Mouse (Mus musculus): ENCODE measurements around the gene AC134908.4. TPM values are rescaled to one million over a fixed set of nuclear protein-coding genes. Genes with fewer than 3 reads are reported as not detected.

The AC134908.4 gene
- polyA plus RNA-seq, 1 experiment from 2014 or later, result 1.0 TPM

GRCm38 (mm10) chr17:25836397-25837075 lies 41.1 kb upstream of the AC134908.4 start:
- no peaks in the 10 kb centered on the region for H3K9me3 ChIP-seq
- peaks cover 59% of the 10 kb centered on the region for H3K4me1 ChIP-seq
- 22% methylated on average over 23 of the region's 23 CpGs for WGBS
- peak overlapping the region; percentile 66 for H3K9ac ChIP-seq
- ATAC-seq (ENCODE audit: low FRiP score, low read depth), result 0 out of 2 replicates have a peak, but pooled peaks have one; percentile 8
- H3K27me3 ChIP-seq (replicated peaks), result no peaks in the 10 kb centered on the region
- peak overlapping the region; percentile 95 for H3K4me2 ChIP-seq (replicated peaks)
- peak overlapping the region; percentile 32; the same call in 1 of the 2 replicates for H3K27ac ChIP-seq
- H3K4me3 ChIP-seq, result peak overlapping the region; percentile 42
- H3K36me3 ChIP-seq, result peaks cover 43% of the 10 kb centered on the region

DNA sequence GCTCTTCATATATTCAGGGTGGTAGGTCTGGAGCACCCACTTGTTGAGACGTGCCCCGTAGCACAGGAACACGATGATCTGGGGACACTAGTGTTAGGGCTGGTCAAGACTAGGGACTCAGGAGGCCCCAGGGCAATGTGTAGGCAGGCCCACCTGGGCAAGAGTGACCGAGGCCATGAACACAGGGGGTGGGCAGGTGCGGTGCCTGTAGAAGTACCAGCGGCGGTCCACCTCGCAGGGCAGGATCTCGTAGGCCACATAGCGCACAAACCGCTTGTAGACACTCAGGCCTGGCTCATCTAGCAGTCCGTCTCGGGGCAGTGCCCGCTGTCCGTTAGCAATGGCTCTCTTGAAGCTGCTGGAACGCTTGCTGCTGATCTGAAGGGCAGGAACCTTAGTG lies 40.4 kb upstream of the AC134908.4 start:
- Histone ChIP-seq H3K4me2 (replicated peaks) (peak overlapping the region; percentile 95), H3K36me3 (peaks cover 43% of the 10 kb centered on the region), H3K4me1 (peaks cover 66% of the 10 kb centered on the region), H3K27ac (no peak overlapping the region), H3K27me3 (replicated peaks) (no peaks in the 10 kb centered on the region), H3K9me3 (no peaks in the 10 kb centered on the region), H3K4me3 (no peak overlapping the region), H3K9ac (peak overlapping the region; percentile 66)
- ATAC-seq (ENCODE audit: low FRiP score, low read depth), result no peak
- WGBS, result 92% methylated on average over 16 of the region's 16 CpGs

GRCm38 (mm10) chr17:25835301-25835700 lies 39.8 kb upstream of the AC134908.4 start:
- H3K4me3 ChIP-seq, result no peak overlapping the region
- no peaks in the 10 kb centered on the region for H3K27me3 ChIP-seq (replicated peaks)
- H3K4me2 ChIP-seq (replicated peaks), result peak overlapping the region; percentile 95
- H3K4me1 ChIP-seq, result peaks cover 72% of the 10 kb centered on the region
- peak overlapping the region; percentile 92; the same call in 1 of the 2 replicates for H3K9ac ChIP-seq
- H3K9me3 ChIP-seq, result no peaks in the 10 kb centered on the region
- ATAC-seq (ENCODE audit: low FRiP score, low read depth), result no peak
- no peak overlapping the region for H3K27ac ChIP-seq
- peaks cover 43% of the 10 kb centered on the region for H3K36me3 ChIP-seq
- 97% methylated on average over 7 of the region's 7 CpGs for WGBS

DNA sequence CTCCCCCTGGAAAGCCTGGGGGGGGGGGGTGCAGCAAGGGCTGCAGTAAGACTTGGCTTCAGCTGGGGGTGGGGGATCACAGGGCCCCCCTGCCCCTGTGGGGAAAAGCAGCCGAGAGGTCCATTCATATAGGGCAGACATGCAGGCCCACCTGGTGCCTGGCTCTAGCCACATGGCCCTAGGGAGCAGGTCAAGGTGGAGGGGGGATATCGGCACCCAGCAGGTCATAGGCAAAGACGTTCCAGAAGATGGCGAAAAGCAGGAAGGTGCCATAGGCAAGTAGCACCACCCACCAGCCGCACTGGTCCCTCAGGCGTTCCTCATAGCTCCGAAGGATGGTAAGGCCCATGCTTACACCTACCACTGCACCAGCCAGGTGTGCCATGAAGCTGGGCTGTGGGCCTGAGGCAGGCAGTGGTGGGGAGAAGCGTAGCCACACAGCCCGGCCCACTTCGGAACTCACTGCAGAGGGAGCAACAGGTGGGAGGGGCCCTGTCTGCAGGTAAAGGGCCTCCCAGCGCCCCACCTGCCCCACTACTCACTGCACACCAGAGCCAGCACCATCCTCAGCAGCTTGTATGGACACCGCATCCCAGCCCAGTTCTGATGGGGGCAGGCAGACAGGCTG lies 39.2 kb upstream of the AC134908.4 start:
- Histone ChIP-seq H3K36me3 (peaks cover 43% of the 10 kb centered on the region), H3K4me3 (peak overlapping the region; percentile 79), H3K27ac (no peak overlapping the region), H3K9ac (peak overlapping the region; percentile 92), H3K4me2 (replicated peaks) (peak overlapping the region; percentile 95), H3K9me3 (no peaks in the 10 kb centered on the region), H3K27me3 (replicated peaks) (no peaks in the 10 kb centered on the region), H3K4me1 (peaks cover 78% of the 10 kb centered on the region)
- 89% methylated on average over 12 of the region's 12 CpGs for WGBS
- ATAC-seq (ENCODE audit: low FRiP score, low read depth), result no peak

DNA sequence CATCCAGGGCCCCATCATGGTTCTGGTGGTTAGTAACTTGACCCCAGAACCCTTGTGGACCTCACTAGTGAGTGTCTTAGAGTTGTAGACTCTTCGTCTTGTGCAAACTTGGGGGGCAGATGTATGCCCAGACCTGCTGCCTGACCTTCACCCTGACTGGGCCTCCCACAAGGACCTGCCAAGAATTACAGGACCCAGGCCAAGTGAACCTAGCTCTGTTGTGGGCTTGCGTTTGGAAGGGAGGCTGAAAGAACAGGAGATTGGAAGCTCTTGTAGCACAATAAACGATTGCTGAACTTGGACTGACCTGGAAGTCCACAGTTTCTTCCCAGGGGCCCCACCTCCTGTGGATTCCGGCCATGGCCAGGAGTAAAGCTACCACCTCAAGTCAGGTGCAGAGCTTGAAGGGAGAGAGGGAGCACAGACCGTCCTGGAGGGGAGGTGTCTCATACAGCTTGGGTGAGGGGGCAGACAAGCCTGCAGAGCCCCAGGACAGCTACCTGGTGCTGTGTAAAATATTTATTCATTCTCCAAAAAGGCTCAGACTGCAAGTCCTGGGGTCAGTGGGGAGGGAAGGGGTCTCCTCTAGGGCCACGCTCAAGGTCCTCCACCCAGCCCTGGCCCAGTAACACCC lies 38.6 kb upstream of the AC134908.4 start:
- H3K27ac ChIP-seq, result peak overlapping the region; percentile 88
- H3K4me3 ChIP-seq, result peak overlapping the region; percentile 79
- peak overlapping the region; percentile 95 for H3K4me2 ChIP-seq (replicated peaks)
- H3K4me1 ChIP-seq, result peaks cover 82% of the 10 kb centered on the region
- H3K36me3 ChIP-seq, result peaks cover 36% of the 10 kb centered on the region
- no peak for ATAC-seq (ENCODE audit: low FRiP score, low read depth)
- no peaks in the 10 kb centered on the region for H3K27me3 ChIP-seq (replicated peaks)
- 60% methylated on average over 6 of the region's 6 CpGs for WGBS
- no peaks in the 10 kb centered on the region for H3K9me3 ChIP-seq
- H3K9ac ChIP-seq, result peak overlapping the region; percentile 92

DNA sequence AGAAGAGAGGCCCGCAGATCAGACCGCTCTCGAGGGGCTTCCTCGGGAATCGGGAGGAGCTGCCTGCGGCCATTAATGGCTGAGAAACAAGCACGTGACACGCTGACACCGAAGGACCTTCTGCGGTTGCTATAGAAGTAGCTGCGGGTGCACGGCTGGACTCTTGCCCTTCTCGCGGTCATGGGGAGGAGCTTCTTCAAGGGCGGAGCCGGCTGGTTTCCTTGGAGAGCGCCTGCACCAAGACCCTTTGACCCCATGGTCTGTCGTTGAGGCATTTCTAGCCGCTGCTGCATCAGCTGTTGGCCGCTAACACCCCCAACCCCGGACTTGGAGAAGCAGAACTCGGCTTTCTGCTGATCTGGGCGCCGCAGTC lies 37.8 kb upstream of the AC134908.4 start, which contains the start of gene Stub1:
Gene Stub1, minus strand, starts transcription at position 114 of the 373 bp plus-strand sequence.
- peak within 1 kb of the TSS; percentile 92 for H3K9ac ChIP-seq
- H3K4me2 ChIP-seq (replicated peaks), result peak within 1 kb of the TSS; percentile 95
- peaks cover 83% of the 10 kb centered on the region for H3K4me1 ChIP-seq
- WGBS, result under 1% methylated on average over 24 of the region's 24 CpGs
- no peaks in the 10 kb centered on the region for H3K9me3 ChIP-seq
- peak within 1 kb of the TSS; percentile 88 for H3K27ac ChIP-seq
- peaks cover 32% of the 10 kb centered on the region for H3K36me3 ChIP-seq
- ATAC-seq (ENCODE audit: low FRiP score, low read depth), result peak; percentile 50
- H3K27me3 ChIP-seq (replicated peaks), result no peaks in the 10 kb centered on the region
- H3K4me3 ChIP-seq, result peak within 1 kb of the TSS; percentile 79

GRCm38 (mm10) chr17:25832436-25833290 lies 37.2 kb upstream of the AC134908.4 start:
- H3K4me2 ChIP-seq (replicated peaks), result peak overlapping the region; percentile 95
- peaks cover 82% of the 10 kb centered on the region for H3K4me1 ChIP-seq
- peak; percentile 90 for ATAC-seq (ENCODE audit: low FRiP score, low read depth)
- H3K36me3 ChIP-seq, result peaks cover 32% of the 10 kb centered on the region
- peak overlapping the region; percentile 92 for H3K9ac ChIP-seq
- H3K27ac ChIP-seq, result peak overlapping the region; percentile 88
- H3K27me3 ChIP-seq (replicated peaks), result no peaks in the 10 kb centered on the region
- no peaks in the 10 kb centered on the region for H3K9me3 ChIP-seq
- WGBS, result under 1% methylated on average over 77 of the region's 77 CpGs
- peak overlapping the region; percentile 79 for H3K4me3 ChIP-seq

DNA sequence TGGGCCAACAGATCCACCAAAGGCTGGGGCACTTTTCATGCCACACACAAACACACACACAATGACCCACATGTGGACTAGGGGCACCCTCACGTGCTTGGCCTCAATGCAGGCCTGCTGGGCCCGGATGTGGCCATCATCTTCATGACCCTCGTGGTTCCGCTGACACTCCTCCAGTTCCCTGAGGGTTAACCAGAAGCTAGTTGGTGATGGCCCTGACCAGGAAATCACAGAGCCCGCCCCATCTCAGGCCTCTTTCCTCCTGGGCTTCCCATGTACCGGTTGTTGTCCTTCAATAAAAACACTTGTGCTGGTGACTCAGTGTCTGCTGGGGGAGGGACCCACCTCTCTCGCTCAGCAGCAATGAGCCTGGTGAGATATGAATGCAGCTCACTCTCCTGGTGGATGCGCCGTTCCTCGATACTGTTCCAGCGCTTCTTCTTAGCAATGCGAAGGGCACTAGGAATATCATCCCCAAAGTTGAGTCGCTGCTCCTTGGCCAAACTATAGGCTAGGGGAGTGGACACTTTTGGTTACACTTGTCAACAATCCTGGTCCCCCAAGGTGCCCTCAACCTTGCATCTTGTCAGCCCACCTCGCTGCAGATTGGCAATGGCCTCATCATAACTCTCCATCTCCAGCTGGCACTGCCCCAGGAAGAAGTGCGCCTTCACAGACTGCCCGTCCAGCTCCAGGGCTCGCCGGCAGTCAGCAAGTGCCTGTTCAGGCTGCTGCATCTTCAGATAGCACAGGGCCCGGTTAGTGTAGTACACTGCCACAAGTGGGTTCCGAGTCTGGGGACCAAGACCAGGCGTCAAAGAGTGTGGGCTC lies 36.2 kb upstream of the AC134908.4 start:
- Histone ChIP-seq H3K36me3 (peaks cover 42% of the 10 kb centered on the region), H3K9ac (peak overlapping the region; percentile 92), H3K4me3 (peak overlapping the region; percentile 79), H3K27me3 (replicated peaks) (no peaks in the 10 kb centered on the region), H3K27ac (no peak overlapping the region; the same call in 1 of the 2 replicates), H3K4me1 (peaks cover 81% of the 10 kb centered on the region), H3K9me3 (no peaks in the 10 kb centered on the region), H3K4me2 (replicated peaks) (peak overlapping the region; percentile 95)
- WGBS, result 67% methylated on average over 21 of the region's 21 CpGs
- ATAC-seq (ENCODE audit: low FRiP score, low read depth), result no peak

DNA sequence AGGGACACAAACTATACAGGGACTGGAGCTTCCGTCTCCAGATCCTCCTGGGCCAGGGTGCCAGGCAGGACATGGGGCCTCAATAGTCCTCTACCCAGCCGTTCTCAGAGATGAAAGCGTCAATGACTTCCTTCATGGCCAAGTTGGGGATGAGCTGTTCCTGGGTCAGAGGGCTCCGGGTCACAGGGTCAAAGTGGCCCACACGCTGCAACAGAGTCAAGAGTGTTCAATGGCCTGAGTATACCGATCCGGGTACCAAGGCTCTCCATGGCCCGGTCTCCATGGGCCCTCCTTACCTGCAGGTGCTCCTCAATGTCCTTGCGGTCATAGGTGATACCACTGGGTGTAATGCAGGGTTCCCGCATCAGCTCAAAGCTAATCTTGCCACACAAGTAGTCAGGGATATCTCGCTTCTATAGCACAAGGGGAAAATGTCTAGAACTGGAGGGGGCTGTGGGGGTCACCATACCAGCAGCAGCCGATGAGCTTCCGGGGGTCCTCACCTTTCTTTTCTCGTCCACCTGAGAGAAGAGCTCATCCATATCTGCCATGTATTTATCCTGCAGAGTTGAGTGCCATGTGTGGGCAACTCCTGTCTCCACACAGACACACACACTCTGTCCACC lies 35.5 kb upstream of the AC134908.4 start:
- 89% methylated on average over 14 of the region's 14 CpGs for WGBS
- no peaks in the 10 kb centered on the region for H3K9me3 ChIP-seq
- peak overlapping the region; percentile 95 for H3K4me2 ChIP-seq (replicated peaks)
- no peak overlapping the region for H3K27ac ChIP-seq
- H3K36me3 ChIP-seq, result peaks cover 49% of the 10 kb centered on the region
- H3K9ac ChIP-seq, result no peak overlapping the region
- no peak overlapping the region for H3K4me3 ChIP-seq
- no peaks in the 10 kb centered on the region for H3K27me3 ChIP-seq (replicated peaks)
- ATAC-seq (ENCODE audit: low FRiP score, low read depth), result no peak
- H3K4me1 ChIP-seq, result peaks cover 81% of the 10 kb centered on the region

DNA sequence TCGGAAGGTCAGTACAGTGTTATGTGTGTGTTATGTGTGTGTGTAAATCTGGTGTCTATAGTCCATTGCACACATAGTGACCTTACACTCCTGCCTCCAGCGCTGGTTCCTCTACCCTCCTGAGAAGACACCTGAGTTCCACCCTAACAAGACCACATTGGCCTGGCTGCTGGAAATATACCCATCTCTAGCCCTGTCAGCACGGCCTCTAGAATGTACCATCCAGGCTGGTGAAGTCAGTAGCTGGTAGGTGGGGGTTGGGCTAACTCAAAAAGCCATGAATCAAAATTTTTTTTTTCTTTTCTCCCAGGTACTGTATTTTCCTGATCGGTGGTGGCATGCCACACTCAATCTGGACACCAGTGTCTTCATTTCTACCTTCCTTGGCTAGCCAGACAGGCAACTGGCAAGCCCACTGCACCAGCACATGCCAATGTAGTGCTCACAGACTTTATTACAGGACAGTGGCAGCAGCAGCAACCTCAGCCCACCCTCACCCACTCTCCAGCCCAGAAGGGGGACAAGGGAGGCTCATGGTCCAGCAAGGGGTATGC lies 34.8 kb upstream of the AC134908.4 start:
- peaks cover 80% of the 10 kb centered on the region for H3K4me1 ChIP-seq
- H3K9ac ChIP-seq, result 0 out of 2 replicates have a peak overlapping the region, but pooled peaks have one; percentile 75
- WGBS, result 85% methylated on average over 4 of the region's 4 CpGs
- no peak overlapping the region for H3K27ac ChIP-seq
- H3K4me2 ChIP-seq (replicated peaks), result peak overlapping the region; percentile 95
- peaks cover 51% of the 10 kb centered on the region for H3K36me3 ChIP-seq
- H3K9me3 ChIP-seq, result no peaks in the 10 kb centered on the region
- H3K27me3 ChIP-seq (replicated peaks), result no peaks in the 10 kb centered on the region
- H3K4me3 ChIP-seq, result peak overlapping the region; percentile 56; the same call in 1 of the 2 replicates
- no peak for ATAC-seq (ENCODE audit: low FRiP score, low read depth)
